Mouse (Mus musculus): ENCODE results near the gene Mrps35. TPM values are rescaled to one million over a fixed set of nuclear protein-coding genes. Genes with fewer than 3 reads are reported as not detected.

Gene Mrps35
- total RNA-seq, 2 experiments from 2014 or later, result 170 to 189 TPM

- DNase-seq, result no peak
Measured at GRCm38 (mm10) chr6:147087736-147088135, 45.2 kb downstream of the Mrps35 start.

- DNase-seq, result no peak
Measured at GRCm38 (mm10) chr6:147088517-147088916, 46.0 kb downstream of the Mrps35 start.

- no peak for DNase-seq
Measured at GRCm38 (mm10) chr6:147090191-147090590, 47.6 kb downstream of the Mrps35 start.

GRCm38 (mm10) chr6:147091136-147092120 is 48.9 kb downstream of the Mrps35 start, which contains the start of gene Klhl42:
TSS of gene Klhl42 (plus strand) at chr6:147091379.
- peak; percentile 86 to 87 for DNase-seq

- DNase-seq, result peak; percentile 58 to 67
Measured at GRCm38 (mm10) chr6:147092136-147092535, 49.6 kb downstream of the Mrps35 start.

- no peak for DNase-seq
Measured at GRCm38 (mm10) chr6:147094771-147095170, 52.2 kb downstream of the Mrps35 start.

GRCm38 (mm10) chr6:147096109-147096508 is 53.5 kb downstream of the Mrps35 start:
- DNase-seq, result no peak

- no peak for DNase-seq
Measured at GRCm38 (mm10) chr6:147096934-147097333, 54.4 kb downstream of the Mrps35 start.

- DNase-seq, result no peak
Measured at GRCm38 (mm10) chr6:147097346-147097929, 54.9 kb downstream of the Mrps35 start.

- no peak for DNase-seq
Measured at GRCm38 (mm10) chr6:147099458-147100277, 57.1 kb downstream of the Mrps35 start.

- no peak for DNase-seq
Measured at GRCm38 (mm10) chr6:147102293-147102692, 59.7 kb downstream of the Mrps35 start.

GRCm38 (mm10) chr6:147105529-147105928 is 63.0 kb downstream of the Mrps35 start:
- no peak for DNase-seq

GRCm38 (mm10) chr6:147106716-147107115 is 64.2 kb downstream of the Mrps35 start:
- no peak for DNase-seq

GRCm38 (mm10) chr6:147109283-147109682 is 66.7 kb downstream of the Mrps35 start:
- DNase-seq, result no peak

- peak; percentile 76 to 96 for DNase-seq
Measured at GRCm38 (mm10) chr6:147116579-147116978, 74.0 kb downstream of the Mrps35 start.

GRCm38 (mm10) chr6:147117764-147118163 is 75.2 kb downstream of the Mrps35 start:
- DNase-seq, result no peak

- no peak for DNase-seq
Measured at GRCm38 (mm10) chr6:147118190-147118589, 75.6 kb downstream of the Mrps35 start.

- peak in 1 of 2 experiments; percentile 29 for DNase-seq
Measured at GRCm38 (mm10) chr6:147121320-147121719, 78.8 kb downstream of the Mrps35 start.
